Mouse (Mus musculus) olfactory bulb, adult 2 months (tissue): Measurements from ENCODE around the gene Rcor1.

Experiments
- CTCF ChIP-seq: fragments of 200-500 bp; IDR thresholded peaks from 2 replicates; pipeline ENCODE4 v1.5.1; 2012; ENCODE audit warnings: low read depth, mild to moderate bottlenecking, low read length, moderate library complexity; ENCODE audit not compliant: insufficient read depth
- POLR2A ChIP-seq: fragments of 200-500 bp; IDR thresholded peaks from 2 replicates; pipeline ENCODE4 v1.6.1; 2012; ENCODE audit warnings: mild to moderate bottlenecking, low read depth, low read length, moderate library complexity; ENCODE audit not compliant: insufficient read depth

DNA sequence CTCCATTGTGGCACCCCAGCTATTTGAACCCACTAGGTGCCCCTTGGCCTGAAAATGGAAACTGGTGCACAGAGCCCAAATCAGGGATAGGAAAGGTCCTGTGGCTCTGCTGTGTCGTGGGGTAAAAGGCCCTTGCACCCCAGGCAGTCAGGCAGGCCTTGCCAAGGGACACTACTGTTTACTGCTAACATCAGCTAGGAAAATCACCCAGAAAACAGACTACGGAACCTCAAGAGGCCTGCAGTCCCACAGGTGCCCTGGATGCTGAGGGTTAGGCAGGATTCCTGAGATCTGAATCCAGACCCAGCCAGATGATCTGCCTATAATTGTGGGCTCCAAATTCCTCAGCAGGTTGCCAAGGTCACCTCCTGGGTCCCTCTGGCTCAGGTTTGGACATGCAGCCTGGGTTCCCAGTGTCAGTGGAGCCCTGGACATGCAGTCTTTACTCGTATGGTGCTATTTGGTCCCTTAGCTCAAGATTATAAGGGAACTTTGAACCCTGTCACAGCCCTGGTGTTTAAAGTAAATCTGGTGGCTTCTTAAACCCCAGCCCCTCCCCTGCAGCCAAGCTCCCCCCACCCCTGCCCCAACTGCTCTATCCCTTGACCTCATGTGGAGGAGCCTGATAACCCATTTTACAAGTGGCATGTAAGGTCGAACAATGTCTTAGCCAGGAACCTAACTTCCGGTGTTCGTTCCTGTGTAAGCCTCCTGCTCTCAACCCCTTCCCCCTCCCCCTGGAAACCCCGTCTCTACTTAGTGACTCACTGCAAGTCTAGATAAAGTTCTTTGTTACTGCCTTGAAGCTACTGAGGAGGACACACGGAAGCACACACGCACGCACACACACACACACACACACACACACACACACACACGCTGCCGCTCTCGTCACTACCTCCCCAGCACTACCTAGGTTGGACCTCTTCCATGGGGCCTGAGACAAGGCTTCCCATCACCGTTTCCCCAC lies 31.7 kb upstream of the Rcor1 start:
- no peak for TF ChIP-seq POLR2A
- no peak for TF ChIP-seq CTCF
